Mouse (Mus musculus) ES-Bruce4 (cell line): Measurements from ENCODE around the gene Ccdc73.

Experiments
- CTCF ChIP-seq: IDR thresholded peaks from one replicate; pipeline ENCODE4 v1.8.1; 2011; ENCODE audit warnings: low read depth, low read length
- EP300 ChIP-seq: IDR thresholded peaks from 2 replicates; pipeline ENCODE4 v1.6.1; 2011; ENCODE audit warnings: low read depth, low read length; ENCODE audit not compliant: insufficient read depth
- POLR2A ChIP-seq: IDR thresholded peaks from one replicate; pipeline ENCODE4 v1.8.1; 2011; ENCODE audit warnings: low read length; ENCODE audit not compliant: insufficient read depth

DNA sequence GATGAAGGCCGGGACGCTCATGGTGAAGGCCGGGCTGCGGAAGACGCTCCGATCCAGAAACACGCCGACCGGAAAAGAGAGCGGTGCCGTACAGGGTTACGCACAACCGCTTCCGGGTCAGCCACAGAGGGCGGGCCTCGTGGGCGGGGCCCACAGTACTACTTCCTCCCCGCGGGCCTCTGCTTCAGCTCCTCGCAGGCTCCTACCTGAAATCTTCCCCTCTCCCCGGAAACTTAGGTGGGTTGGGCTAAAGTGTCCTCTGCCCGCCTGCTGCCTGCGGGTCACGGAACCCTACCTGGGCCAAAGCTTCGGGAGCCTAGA, 149.3 kb downstream of the Ccdc73 start, which contains the start of gene Eif3m:
- no peak for TF ChIP-seq CTCF
- TF ChIP-seq POLR2A: no peak
- no peak for TF ChIP-seq EP300
